Mouse (Mus musculus): Measurements from ENCODE around the gene Pnmt. TPM values are rescaled to one million over a fixed set of nuclear protein-coding genes. Genes with fewer than 3 reads are reported as not detected.

Pnmt gene
- total and polyA plus RNA-seq, 3 experiments = not detected

- TF ChIP-seq UBTF (IDR thresholded peaks at IDR 0.05; ENCODE audit: borderline replicate concordance, insufficient read depth, low read depth, low read length) = peak; percentile 88; the same call in 1 of the 2 replicates
- no peak for TF ChIP-seq TAL1 (IDR thresholded peaks at IDR 0.05; ENCODE audit: low read length)
- TF ChIP-seq MEF2A (IDR thresholded peaks at IDR 0.05; ENCODE audit: extremely low read depth, insufficient replicate concordance, low read depth, low read length, poor library complexity, severe bottlenecking) = no peak
- peak; percentile 90 for TF ChIP-seq MAZ (IDR thresholded peaks at IDR 0.05; ENCODE audit: low read depth, low read length)
Measured at GRCm38 (mm10) chr11:98348083-98348961, 37.9 kb upstream of the Pnmt start, which contains the start of gene Ppp1r1b (continued).

DNA sequence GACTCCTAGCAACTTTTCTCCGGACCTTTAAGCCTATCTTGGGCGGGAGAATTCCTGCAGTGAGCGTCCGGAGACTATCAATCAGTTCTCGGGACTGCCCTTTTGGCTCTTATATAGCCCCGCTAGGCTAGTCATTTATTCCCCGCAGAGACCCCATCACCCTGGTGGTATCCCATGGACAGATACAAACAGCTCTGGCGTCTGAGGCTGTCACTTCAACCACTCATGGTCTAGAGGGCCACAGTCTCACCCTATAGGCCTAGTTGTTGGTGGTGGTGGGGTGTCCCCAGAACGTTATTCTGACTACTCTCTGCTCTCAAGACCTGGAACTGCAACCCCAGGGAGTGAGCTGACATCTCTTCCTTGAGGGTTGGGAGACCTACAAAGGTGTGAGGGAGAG, 36.9 kb upstream of the Pnmt start:
- H3K9me3 ChIP-seq (replicated peaks; ENCODE audit: insufficient read depth, low read length) = no peaks in the 10 kb centered on the region
- no peaks in the 10 kb centered on the region for H3K27me3 ChIP-seq (ENCODE audit: control insufficient read depth in 1 of 2, insufficient read depth in 2 of 2, low read length in 2 of 2)
- no peak for TF ChIP-seq MAX (IDR thresholded peaks at IDR 0.05; ENCODE audit: low read length)
- TF ChIP-seq SIN3A (IDR thresholded peaks at IDR 0.05; ENCODE audit: low read length) = no peak
- TF ChIP-seq GABPA (IDR thresholded peaks at IDR 0.05; ENCODE audit: low read depth, low read length) = no peak
- TF ChIP-seq MXI1 (IDR thresholded peaks at IDR 0.05; ENCODE audit: low read depth, low read length) = no peak
- no peak for TF ChIP-seq NELFE (IDR thresholded peaks at IDR 0.05; ENCODE audit: low read depth, low read length)
- TF ChIP-seq E2F4 (IDR thresholded peaks at IDR 0.05; ENCODE audit: borderline replicate concordance, low read depth, low read length) = no peak
- TF ChIP-seq ZNF384 (IDR thresholded peaks at IDR 0.05; ENCODE audit: low read depth, low read length) = no peak
- TF ChIP-seq ZC3H11A (IDR thresholded peaks at IDR 0.05; ENCODE audit: low read depth, low read length) = 0 out of 2 replicates have a peak, but pooled peaks have one; percentile 1
- no peak for TF ChIP-seq MYC (IDR thresholded peaks at IDR 0.05; ENCODE audit: low read depth, low read length)
- TF ChIP-seq POLR2A (IDR thresholded peaks at IDR 0.05; ENCODE audit: control insufficient read depth in 1 of 2, insufficient read depth in 1 of 2, low read depth in 1 of 2, low read length in 2 of 2, poor library complexity in 1 of 2) = no peak
- no peak for TF ChIP-seq ZMIZ1 (IDR thresholded peaks at IDR 0.05; ENCODE audit: low read depth, low read length)
- 0 out of 2 replicates have a peak, but pooled peaks have one; percentile 34 for TF ChIP-seq MAZ (IDR thresholded peaks at IDR 0.05; ENCODE audit: low read depth, low read length)
- no peak for TF ChIP-seq TAL1 (IDR thresholded peaks at IDR 0.05; ENCODE audit: low read length)
- no peak for TF ChIP-seq ZKSCAN1 (IDR thresholded peaks at IDR 0.05; ENCODE audit: low read depth, low read length)
- no peak for TF ChIP-seq ETS1 (IDR thresholded peaks at IDR 0.05; ENCODE audit: low read depth, low read length)
- DNase-seq (ENCODE audit: low read depth, low spot score) = peak; percentile 53
- H3K4me1 ChIP-seq (ENCODE audit: control insufficient read depth in 1 of 2, insufficient read depth in 2 of 2, low read length in 2 of 2) = peaks cover 4 to 23% of the 10 kb centered on the region in 2 experiments; a peak in 3 of 4 replicates
- H3K79me2 ChIP-seq (ENCODE audit: control insufficient read depth, insufficient read depth, low read length, poor library complexity) = peaks cover 5% of the 10 kb centered on the region
- peaks cover 0 to 8% of the 10 kb centered on the region in 2 experiments; a peak in 2 of 4 replicates for H3K36me3 ChIP-seq (ENCODE audit: control insufficient read depth in 1 of 2, insufficient read depth in 2 of 2, low read length in 2 of 2)
- no peak overlapping the region for H3K27ac ChIP-seq (ENCODE audit: control insufficient read depth, low read depth, low read length)
- H3K4me3 ChIP-seq (ENCODE audit: control insufficient read depth in 1 of 2, insufficient read depth in 1 of 2, low read depth in 2 of 2, low read length in 2 of 2) = peak overlapping the region; percentile 85 to 97
- peak overlapping the region; percentile 94 for H3K9ac ChIP-seq (ENCODE audit: control insufficient read depth, low read depth, low read length, poor library complexity, severe bottlenecking)

All from MEL (cell line).